Mouse (Mus musculus) brain, embryonic 14.5 days (tissue): Measurements from ENCODE around the gene Dmgdh.

Source experiments
- CTCF ChIP-seq: fragments of 200-500 bp; IDR thresholded peaks from 2 replicates; pipeline ENCODE4 v1.5.1; 2012; ENCODE audit warnings: inconsistent platforms, mild to moderate bottlenecking, moderate library complexity, borderline replicate concordance; ENCODE audit not compliant: insufficient read depth, insufficient read length; ENCODE audit errors: extremely low read depth
- POLR2A ChIP-seq: fragments of 200-500 bp; IDR thresholded peaks from 2 replicates; pipeline ENCODE4 v1.6.1; 2012; ENCODE audit warnings: mild to moderate bottlenecking, inconsistent platforms, borderline replicate concordance; ENCODE audit not compliant: poor library complexity, insufficient read depth, insufficient read length, severe bottlenecking; ENCODE audit errors: extremely low read depth

GRCm38 (mm10) chr13:93787647-93788046 lies 113.4 kb downstream of the Dmgdh start:
- TF ChIP-seq CTCF (no peak), POLR2A (no peak)
